Mouse (Mus musculus): ENCODE data around the gene Rpe.
"Not testable (repeated sequence)": the region's sequence is repeated elsewhere in the genome, so short reads cannot be mapped to it uniquely, and the experiment has no call there.

Gene Rpe

GRCm38 (mm10) chr1:66700693-66701575 lies at the start of gene Rpe:
Gene Rpe (plus strand): TSS chr1:66700831.
- peak; percentile 84 for DNase-seq (ENCODE audit: low read depth)

- DNase-seq (ENCODE audit: low read depth): no peak
These were observed 45.4 kb upstream of the Rpe start for GRCm38 (mm10) chr1:66655119-66655746.

GRCm38 (mm10) chr1:66655747-66656119 lies 44.9 kb upstream of the Rpe start:
- DNase-seq (ENCODE audit: low read depth): peak; percentile 25

GRCm38 (mm10) chr1:66671475-66671874 lies 29.2 kb upstream of the Rpe start:
- no peak for DNase-seq (ENCODE audit: low read depth)

GRCm38 (mm10) chr1:66672812-66673211 lies 27.8 kb upstream of the Rpe start:
- DNase-seq (ENCODE audit: low read depth): no peak

GRCm38 (mm10) chr1:66677928-66678327 lies 22.7 kb upstream of the Rpe start:
- no peak for DNase-seq (ENCODE audit: low read depth)

- no peak for DNase-seq (ENCODE audit: low read depth)
These were observed 22.0 kb upstream of the Rpe start for GRCm38 (mm10) chr1:66678662-66679061.

GRCm38 (mm10) chr1:66682974-66683373 lies 17.7 kb upstream of the Rpe start:
- DNase-seq (ENCODE audit: low read depth): no peak

- no peak for DNase-seq (ENCODE audit: low read depth)
These were observed 8.9 kb upstream of the Rpe start for GRCm38 (mm10) chr1:66691772-66692171.

GRCm38 (mm10) chr1:66692308-66692707 lies 8.3 kb upstream of the Rpe start:
- no peak for DNase-seq (ENCODE audit: low read depth)

GRCm38 (mm10) chr1:66692780-66693392 lies 7.7 kb upstream of the Rpe start:
- no peak for DNase-seq (ENCODE audit: low read depth)

GRCm38 (mm10) chr1:66694266-66694665 lies 6.4 kb upstream of the Rpe start:
- DNase-seq (ENCODE audit: low read depth): no peak

GRCm38 (mm10) chr1:66695296-66695695 lies 5.3 kb upstream of the Rpe start:
- DNase-seq (ENCODE audit: low read depth): no peak

GRCm38 (mm10) chr1:66699630-66700029 lies 1.0 kb upstream of the Rpe start:
- DNase-seq (ENCODE audit: low read depth): not testable (repeated sequence)

GRCm38 (mm10) chr1:66700149-66700692 lies 410 bp upstream of the Rpe start:
- DNase-seq (ENCODE audit: low read depth): no peak

GRCm38 (mm10) chr1:66701576-66701940 lies 927 bp downstream of the Rpe start:
- DNase-seq (ENCODE audit: low read depth): peak; percentile 11

- DNase-seq (ENCODE audit: low read depth): no peak
These were observed 2.2 kb downstream of the Rpe start for GRCm38 (mm10) chr1:66702623-66703345.

GRCm38 (mm10) chr1:66704523-66704922 lies 3.9 kb downstream of the Rpe start:
- DNase-seq (ENCODE audit: low read depth): no peak

GRCm38 (mm10) chr1:66712859-66713258 lies 12.2 kb downstream of the Rpe start:
- DNase-seq (ENCODE audit: low read depth): no peak

- no peak for DNase-seq (ENCODE audit: low read depth)
These were observed 29.9 kb downstream of the Rpe start for GRCm38 (mm10) chr1:66730581-66730980.

- no peak for DNase-seq (ENCODE audit: low read depth)
These were observed 68.1 kb downstream of the Rpe start for GRCm38 (mm10) chr1:66768764-66769163.

Measured in fibroblast of lung, adult 2 months (primary cell).